Mouse (Mus musculus): ENCODE results near the gene Kcnk5. TPM values are rescaled to one million over a fixed set of nuclear protein-coding genes. Genes with fewer than 3 reads are reported as not detected.
A peak's percentile ranks its signal among the peaks of the same experiment; 100 is the strongest.

The Kcnk5 gene
- polyA plus RNA-seq, 1 experiment = 48.0 TPM

- no peak overlapping the region for H3K4me3 ChIP-seq (ENCODE audit: low read depth, low read length)
- peaks cover 14% of the 10 kb centered on the region for H3K36me3 ChIP-seq (ENCODE audit: control insufficient read depth, insufficient read depth, low read length)
- no peak for TF ChIP-seq CTCF (IDR thresholded peaks at IDR 0.05; ENCODE audit: extremely low read depth, insufficient read length, insufficient replicate concordance, low read depth, low read length)
- TF ChIP-seq POLR2A (IDR thresholded peaks at IDR 0.05; ENCODE audit: low read depth, low read length) = no peak
- H3K27ac ChIP-seq (ENCODE audit: insufficient read depth, low read depth, low read length) = no peak overlapping the region
- peaks cover 55% of the 10 kb centered on the region for H3K4me1 ChIP-seq (ENCODE audit: control insufficient read depth, insufficient read depth, insufficient read length, low read length)
- WGBS = 71% methylated on average over 10 of the region's 10 CpGs
- H3K27me3 ChIP-seq (ENCODE audit: control insufficient read depth, insufficient read depth, low read length) = no peaks in the 10 kb centered on the region
Observed at GRCm38 (mm10) chr14:20157595-20157994, 24.0 kb downstream of the Kcnk5 start.

GRCm38 (mm10) chr14:20155718-20156117, 25.9 kb downstream of the Kcnk5 start:
- Histone ChIP-seq H3K27ac (ENCODE audit: insufficient read depth, low read depth, low read length) (peak overlapping the region; percentile 54), H3K36me3 (ENCODE audit: control insufficient read depth, insufficient read depth, low read length) (peaks cover 14% of the 10 kb centered on the region)
- WGBS = 50% methylated on average over 10 of the region's 10 CpGs

GRCm38 (mm10) chr14:20154937-20155336, 26.7 kb downstream of the Kcnk5 start:
- no peak overlapping the region for H3K4me3 ChIP-seq (ENCODE audit: low read depth, low read length)
- H3K4me1 ChIP-seq (ENCODE audit: control insufficient read depth, insufficient read depth, insufficient read length, low read length) = peaks cover 41% of the 10 kb centered on the region
- 64% methylated on average over 4 of the region's 4 CpGs for WGBS
- H3K27ac ChIP-seq (ENCODE audit: insufficient read depth, low read depth, low read length) = peak overlapping the region; percentile 54; the same call in 1 of the 2 replicates
- TF ChIP-seq POLR2A (IDR thresholded peaks at IDR 0.05; ENCODE audit: low read depth, low read length) (no peak), CTCF (IDR thresholded peaks at IDR 0.05; ENCODE audit: extremely low read depth, insufficient read length, insufficient replicate concordance, low read depth, low read length) (no peak)
- no peaks in the 10 kb centered on the region for H3K27me3 ChIP-seq (ENCODE audit: control insufficient read depth, insufficient read depth, low read length)
- H3K36me3 ChIP-seq (ENCODE audit: control insufficient read depth, insufficient read depth, low read length) = peaks cover 14% of the 10 kb centered on the region

More at GRCm38 (mm10) chr14:20155718-20156117, 25.9 kb downstream of the Kcnk5 start:
- no peak for TF ChIP-seq POLR2A (IDR thresholded peaks at IDR 0.05; ENCODE audit: low read depth, low read length)
- Histone ChIP-seq H3K4me1 (ENCODE audit: control insufficient read depth, insufficient read depth, insufficient read length, low read length) (peaks cover 44% of the 10 kb centered on the region), H3K4me3 (ENCODE audit: low read depth, low read length) (no peak overlapping the region), H3K27me3 (ENCODE audit: control insufficient read depth, insufficient read depth, low read length) (no peaks in the 10 kb centered on the region)

- H3K4me1 ChIP-seq (ENCODE audit: control insufficient read depth, insufficient read depth, insufficient read length, low read length) = peaks cover 42% of the 10 kb centered on the region
- WGBS = 78% methylated on average over 7 of the region's 7 CpGs
- no peak overlapping the region for H3K27ac ChIP-seq (ENCODE audit: insufficient read depth, low read depth, low read length)
- H3K36me3 ChIP-seq (ENCODE audit: control insufficient read depth, insufficient read depth, low read length) = peaks cover 14% of the 10 kb centered on the region
- no peak overlapping the region for H3K4me3 ChIP-seq (ENCODE audit: low read depth, low read length)
- no peaks in the 10 kb centered on the region for H3K27me3 ChIP-seq (ENCODE audit: control insufficient read depth, insufficient read depth, low read length)
- TF ChIP-seq CTCF (IDR thresholded peaks at IDR 0.05; ENCODE audit: extremely low read depth, insufficient read length, insufficient replicate concordance, low read depth, low read length) (no peak), POLR2A (IDR thresholded peaks at IDR 0.05; ENCODE audit: low read depth, low read length) (no peak)
Observed at GRCm38 (mm10) chr14:20154245-20154644, 27.4 kb downstream of the Kcnk5 start.

GRCm38 (mm10) chr14:20149127-20150080, 32.2 kb downstream of the Kcnk5 start:
- Histone ChIP-seq H3K4me1 (ENCODE audit: control insufficient read depth, insufficient read depth, insufficient read length, low read length) (peaks cover 20% of the 10 kb centered on the region), H3K27me3 (ENCODE audit: control insufficient read depth, insufficient read depth, low read length) (no peaks in the 10 kb centered on the region), H3K36me3 (ENCODE audit: control insufficient read depth, insufficient read depth, low read length) (peaks cover 28% of the 10 kb centered on the region), H3K27ac (ENCODE audit: insufficient read depth, low read depth, low read length) (peak overlapping the region; percentile 78), H3K4me3 (ENCODE audit: low read depth, low read length) (no peak overlapping the region)
- TF ChIP-seq POLR2A (IDR thresholded peaks at IDR 0.05; ENCODE audit: low read depth, low read length) (no peak), CTCF (IDR thresholded peaks at IDR 0.05; ENCODE audit: extremely low read depth, insufficient read length, insufficient replicate concordance, low read depth, low read length) (no peak)
- 44% methylated on average over 22 of the region's 22 CpGs for WGBS

GRCm38 (mm10) chr14:20148514-20148913, 33.1 kb downstream of the Kcnk5 start:
- no peak overlapping the region for H3K4me3 ChIP-seq (ENCODE audit: low read depth, low read length)
- peak overlapping the region; percentile 53 for H3K27ac ChIP-seq (ENCODE audit: insufficient read depth, low read depth, low read length)
- WGBS = 87% methylated on average over 11 of the region's 11 CpGs
- H3K27me3 ChIP-seq (ENCODE audit: control insufficient read depth, insufficient read depth, low read length) = no peaks in the 10 kb centered on the region
- peaks cover 17% of the 10 kb centered on the region for H3K4me1 ChIP-seq (ENCODE audit: control insufficient read depth, insufficient read depth, insufficient read length, low read length)
- H3K36me3 ChIP-seq (ENCODE audit: control insufficient read depth, insufficient read depth, low read length) = peaks cover 37% of the 10 kb centered on the region
- no peak for TF ChIP-seq POLR2A (IDR thresholded peaks at IDR 0.05; ENCODE audit: low read depth, low read length)
- no peak for TF ChIP-seq CTCF (IDR thresholded peaks at IDR 0.05; ENCODE audit: extremely low read depth, insufficient read length, insufficient replicate concordance, low read depth, low read length)

- Histone ChIP-seq H3K4me3 (ENCODE audit: low read depth, low read length) (no peak overlapping the region), H3K27me3 (ENCODE audit: control insufficient read depth, insufficient read depth, low read length) (no peaks in the 10 kb centered on the region), H3K36me3 (ENCODE audit: control insufficient read depth, insufficient read depth, low read length) (peaks cover 43% of the 10 kb centered on the region), H3K27ac (ENCODE audit: insufficient read depth, low read depth, low read length) (no peak overlapping the region), H3K4me1 (ENCODE audit: control insufficient read depth, insufficient read depth, insufficient read length, low read length) (peaks cover 17% of the 10 kb centered on the region)
- 89% methylated on average over 7 of the region's 7 CpGs for WGBS
- no peak for TF ChIP-seq CTCF (IDR thresholded peaks at IDR 0.05; ENCODE audit: extremely low read depth, insufficient read length, insufficient replicate concordance, low read depth, low read length)
- no peak for TF ChIP-seq POLR2A (IDR thresholded peaks at IDR 0.05; ENCODE audit: low read depth, low read length)
Observed at GRCm38 (mm10) chr14:20147854-20148253, 33.8 kb downstream of the Kcnk5 start.

All from small intestine, adult 2 months (tissue).